Mouse (Mus musculus) B cell, adult 2 months (primary cell): Measurements from ENCODE around the gene Ripor3.
"Not testable (repeated sequence)": the region's sequence is repeated elsewhere in the genome, so short reads cannot be mapped to it uniquely, and the experiment has no call there.

Experiments
- DNase-seq, 2 experiments: peaks; one replicate each; pipeline ENCODE4 v3.0.0; 2022

Gene Ripor3

GRCm38 (mm10) chr2:168009936-168010668, at the start of gene Ripor3:
Ripor3 (minus strand) TSS chr2:168010618.
- DNase-seq = peak; percentile 84 to 87

GRCm38 (mm10) chr2:168059200-168059790, 48.9 kb upstream of the Ripor3 start:
- DNase-seq = peak; percentile 25 to 30

GRCm38 (mm10) chr2:168058488-168059199, 48.2 kb upstream of the Ripor3 start:
- no peak for DNase-seq

GRCm38 (mm10) chr2:168057876-168058275, 47.5 kb upstream of the Ripor3 start:
- DNase-seq = not testable (repeated sequence)

GRCm38 (mm10) chr2:168056666-168056933, 46.2 kb upstream of the Ripor3 start:
- no peak for DNase-seq

GRCm38 (mm10) chr2:168055910-168056665, 45.7 kb upstream of the Ripor3 start:
- no peak for DNase-seq

GRCm38 (mm10) chr2:168054142-168054541, 43.7 kb upstream of the Ripor3 start:
- DNase-seq = no peak

- DNase-seq = peak; percentile 49 to 53
These were observed 42.3 kb upstream of the Ripor3 start for GRCm38 (mm10) chr2:168052689-168053088.

GRCm38 (mm10) chr2:168052156-168052555, 41.7 kb upstream of the Ripor3 start:
- DNase-seq = no peak

GRCm38 (mm10) chr2:168050000-168050942, 39.9 kb upstream of the Ripor3 start:
- DNase-seq = no peak

- no peak for DNase-seq
These were observed 38.7 kb upstream of the Ripor3 start for GRCm38 (mm10) chr2:168049002-168049635.

- DNase-seq = peak in 1 of 2 experiments; percentile 16
These were observed 36.0 kb upstream of the Ripor3 start for GRCm38 (mm10) chr2:168046467-168046866.

GRCm38 (mm10) chr2:168045771-168046170, 35.4 kb upstream of the Ripor3 start:
- no peak for DNase-seq

GRCm38 (mm10) chr2:168045357-168045756, 34.9 kb upstream of the Ripor3 start:
- no peak for DNase-seq

GRCm38 (mm10) chr2:168044681-168045287, 34.4 kb upstream of the Ripor3 start:
- DNase-seq = no peak

GRCm38 (mm10) chr2:168042019-168042418, 31.6 kb upstream of the Ripor3 start:
- DNase-seq = no peak

- no peak for DNase-seq
These were observed 30.3 kb upstream of the Ripor3 start for GRCm38 (mm10) chr2:168040751-168041150.

GRCm38 (mm10) chr2:168037063-168037462, 26.6 kb upstream of the Ripor3 start:
- no peak for DNase-seq

- no peak for DNase-seq
These were observed 25.5 kb upstream of the Ripor3 start for GRCm38 (mm10) chr2:168035907-168036306.

GRCm38 (mm10) chr2:168033905-168034304, 23.5 kb upstream of the Ripor3 start:
- no peak for DNase-seq

GRCm38 (mm10) chr2:168031842-168032241, 21.4 kb upstream of the Ripor3 start:
- DNase-seq = no peak
